Comparison of ENCODE assay signal across 8 mouse cellular contexts in the genomic region with DNA sequence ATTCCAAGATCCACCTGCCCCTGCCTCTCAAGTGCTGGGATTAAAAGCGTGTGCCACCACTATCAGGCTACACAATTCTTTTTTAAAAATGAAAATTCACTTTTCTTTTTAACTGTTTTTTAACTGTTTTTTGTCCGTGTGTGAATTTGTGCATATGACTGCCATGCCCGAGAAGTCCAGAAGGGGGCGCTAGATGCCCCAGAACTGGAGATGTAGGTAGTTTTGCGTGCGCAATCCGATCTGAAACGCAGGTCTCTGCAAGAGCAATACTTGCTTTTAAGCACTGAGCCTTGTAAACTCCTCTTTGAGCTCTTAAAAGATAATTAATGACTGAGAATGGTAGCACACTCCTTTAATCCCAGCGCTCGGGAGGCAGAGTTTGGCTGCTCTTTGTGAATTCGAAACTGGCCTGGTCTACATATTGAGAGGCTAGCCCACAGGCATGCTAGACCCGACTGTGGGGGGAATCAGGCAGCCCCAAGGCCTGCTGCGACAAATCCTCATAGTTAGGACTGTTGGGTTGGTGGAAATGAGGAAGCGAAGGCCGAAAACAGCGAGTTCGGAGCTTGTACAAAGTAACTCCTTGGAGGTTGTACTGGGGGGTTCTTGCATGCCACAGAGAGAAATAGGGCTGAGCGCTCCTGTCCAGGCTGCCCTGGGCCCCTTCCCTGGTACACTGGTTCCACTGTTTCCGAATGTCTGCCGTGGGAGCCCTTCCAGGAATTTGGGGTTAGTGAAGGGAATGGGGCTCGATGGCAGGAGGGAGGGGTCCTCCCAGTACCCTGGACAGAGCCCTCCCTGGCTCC. TPM values are rescaled to one million over a fixed set of nuclear protein-coding genes. Genes with fewer than 3 reads are reported as not detected.
DNase-seq lines count a peak whose midpoint lies in the region; ATAC-seq and TF ChIP-seq lines count a peak whose summit lies in the region.

No protein-coding gene starts in this region.

- peaks cover 3% of the 10 kb centered on the region; the same call in 1 of the 2 replicates for H3K27me3 ChIP-seq in cerebellum, adult 2 months (ENCODE audit: control insufficient read depth, insufficient read depth, low read length)
- peaks cover 88% of the 10 kb centered on the region for H3K27me3 ChIP-seq in heart, embryonic 15.5 days
- peaks cover 97% of the 10 kb centered on the region for H3K27me3 ChIP-seq in limb, embryonic 10.5 days (ENCODE audit: low read depth, poor library complexity, severe bottlenecking)
- H3K27me3 ChIP-seq in midbrain, embryonic 12.5 days: peaks cover 96% of the 10 kb centered on the region

- no peak overlapping the region for H3K27ac ChIP-seq in cerebellum, adult 2 months (ENCODE audit: insufficient read depth, low read length)
- no peak overlapping the region for H3K27ac ChIP-seq in heart, embryonic 15.5 days
- no peak overlapping the region for H3K27ac ChIP-seq in limb, embryonic 10.5 days
- no peak overlapping the region for H3K27ac ChIP-seq in midbrain, embryonic 12.5 days (replicated peaks)

- H3K9me3 ChIP-seq in heart, embryonic 15.5 days (replicated peaks): no peaks in the 10 kb centered on the region
- no peaks in the 10 kb centered on the region for H3K9me3 ChIP-seq in limb, embryonic 10.5 days (replicated peaks)
- no peaks in the 10 kb centered on the region for H3K9me3 ChIP-seq in midbrain, embryonic 12.5 days

- TF ChIP-seq POLR2A in cerebellum, adult 2 months (IDR thresholded peaks at IDR 0.05; ENCODE audit: borderline replicate concordance, insufficient read depth, low read length): no peak

- H3K36me3 ChIP-seq in heart, embryonic 15.5 days: no peaks in the 10 kb centered on the region
- H3K36me3 ChIP-seq in limb, embryonic 10.5 days: no peaks in the 10 kb centered on the region
- H3K36me3 ChIP-seq in midbrain, embryonic 12.5 days: no peaks in the 10 kb centered on the region

- WGBS in cerebellum, adult 2 months: 17% methylated on average over 21 of the region's 21 CpGs
- 18% methylated on average over 21 of the region's 21 CpGs for WGBS in heart, embryonic 15.5 days
- WGBS in limb, embryonic 10.5 days: 17% methylated on average over 21 of the region's 21 CpGs
- 13% methylated on average over 21 of the region's 21 CpGs for WGBS in midbrain, embryonic 12.5 days

- H3K4me3 ChIP-seq in cerebellum, adult 2 months (replicated peaks; ENCODE audit: insufficient read depth, low read depth, low read length): no peak overlapping the region
- H3K4me3 ChIP-seq in heart, embryonic 15.5 days: peak overlapping the region; percentile 39
- peak overlapping the region; percentile 24; the same call in 1 of the 2 replicates for H3K4me3 ChIP-seq in limb, embryonic 10.5 days
- peak overlapping the region; percentile 18 for H3K4me3 ChIP-seq in midbrain, embryonic 12.5 days

- peak in 1 of 2 experiments; percentile 48 for DNase-seq in cerebellum, adult 2 months
- no peak for DNase-seq in cerebellum, adult 9-11 months
- peak; percentile 41 for DNase-seq in urinary bladder, postnatal 25 days (ENCODE audit: low spot score)
- no peak for DNase-seq in urinary bladder, postnatal 4 days (ENCODE audit: low spot score in 2 of 2)
- DNase-seq in limb, embryonic 10.5 days (ENCODE audit: low spot score): peak; percentile 60
- peak; percentile 48 to 53 for DNase-seq in thymus, postnatal 36 days

- ATAC-seq in heart, embryonic 15.5 days (replicated peaks; ENCODE audit: insufficient number of reproducible peaks, insufficient read depth, low FRiP score, low read depth): no peak
- no peak for ATAC-seq in midbrain, embryonic 12.5 days (ENCODE audit: low FRiP score, low read depth)

- no peaks in the 10 kb centered on the region for H3K4me1 ChIP-seq in cerebellum, adult 2 months (ENCODE audit: control insufficient read depth, insufficient read depth, low read length)
- peaks cover 28% of the 10 kb centered on the region for H3K4me1 ChIP-seq in heart, embryonic 15.5 days (replicated peaks)
- peaks cover 27% of the 10 kb centered on the region for H3K4me1 ChIP-seq in limb, embryonic 10.5 days
- H3K4me1 ChIP-seq in midbrain, embryonic 12.5 days: peaks cover 22% of the 10 kb centered on the region

- H3K4me2 ChIP-seq in heart, embryonic 15.5 days: peak overlapping the region; percentile 61
- H3K4me2 ChIP-seq in midbrain, embryonic 12.5 days (replicated peaks): peak overlapping the region; percentile 24

- peak; percentile 65 for TF ChIP-seq CTCF in cerebellum, adult 2 months (IDR thresholded peaks at IDR 0.05; ENCODE audit: borderline replicate concordance, insufficient read depth, low read depth, low read length)

- no peak overlapping the region for H3K9ac ChIP-seq in heart, embryonic 15.5 days
- no peak overlapping the region for H3K9ac ChIP-seq in midbrain, embryonic 12.5 days (replicated peaks)

RNA-seq across cellular contexts. Expression of gene Hes2, which starts 0.7 kb away (rescaled TPM):
- not detected in 2 replicates for polyA plus RNA-seq in cerebellum, adult 2 months (2012; rRNA removed)
- 0.23 TPM in 1 of 2 replicates, not detected in the other for polyA plus RNA-seq in heart, embryonic 15.5 days (2015; fragmentation: Nextera tagmentation; extraction: Ambion mirVana)
- not detected in 2 replicates for polyA plus RNA-seq in limb, embryonic 10.5 days (2016; fragmentation: Nextera tagmentation; extraction: Ambion mirVana)
- 0.47 and 0.60 TPM in 2 replicates for polyA plus RNA-seq in midbrain, embryonic 12.5 days (2016; fragmentation: Nextera tagmentation; extraction: Ambion mirVana)

RNA-seq across cellular contexts. Expression of gene Espn, which starts 5.8 kb away (rescaled TPM):
- polyA plus RNA-seq in cerebellum, adult 2 months (2012; rRNA removed): 7.1 and 8.3 TPM in 2 replicates
- polyA plus RNA-seq in heart, embryonic 15.5 days (2015; fragmentation: Nextera tagmentation; extraction: Ambion mirVana): 0.93 and 2.1 TPM in 2 replicates
- polyA plus RNA-seq in limb, embryonic 10.5 days (2016; fragmentation: Nextera tagmentation; extraction: Ambion mirVana): 2.9 and 3.2 TPM in 2 replicates
- polyA plus RNA-seq in midbrain, embryonic 12.5 days (2016; fragmentation: Nextera tagmentation; extraction: Ambion mirVana): 0.26 TPM in 1 of 2 replicates, not detected in the other

RNA-seq across cellular contexts. Expression of gene Acot7, which starts 20.0 kb away (rescaled TPM):
- polyA plus RNA-seq in cerebellum, adult 2 months (2012; rRNA removed): 508 and 523 TPM in 2 replicates
- polyA plus RNA-seq in heart, embryonic 15.5 days (2015; fragmentation: Nextera tagmentation; extraction: Ambion mirVana): 58.4 and 73.4 TPM in 2 replicates
- polyA plus RNA-seq in limb, embryonic 10.5 days (2016; fragmentation: Nextera tagmentation; extraction: Ambion mirVana): 34.8 and 36.7 TPM in 2 replicates
- 104 and 105 TPM in 2 replicates for polyA plus RNA-seq in midbrain, embryonic 12.5 days (2016; fragmentation: Nextera tagmentation; extraction: Ambion mirVana)

RNA-seq across cellular contexts. Expression of gene Tnfrsf25, which starts 42.2 kb away (rescaled TPM):
- 1.2 and 1.4 TPM in 2 replicates for polyA plus RNA-seq in cerebellum, adult 2 months (2012; rRNA removed)
- 0.94 and 1.6 TPM in 2 replicates for polyA plus RNA-seq in heart, embryonic 15.5 days (2015; fragmentation: Nextera tagmentation; extraction: Ambion mirVana)
- polyA plus RNA-seq in limb, embryonic 10.5 days (2016; fragmentation: Nextera tagmentation; extraction: Ambion mirVana): 0.67 and 0.75 TPM in 2 replicates
- 0.73 and 0.83 TPM in 2 replicates for polyA plus RNA-seq in midbrain, embryonic 12.5 days (2016; fragmentation: Nextera tagmentation; extraction: Ambion mirVana)

Comparison
In these comparisons a context has a peak if more than half of its experiments do, and no peak if none do; other contexts are left out.
1. DNase-seq: peak in urinary bladder, postnatal 25 days (single experiment), limb, embryonic 10.5 days (single experiment) and thymus, postnatal 36 days (2 of 2); none in cerebellum, adult 9-11 months (single experiment) and urinary bladder, postnatal 4 days (0 of 2).